Mouse (Mus musculus) ES-E14 (cell line): ENCODE results near the gene Dynll1. TPM values are rescaled to one million over a fixed set of nuclear protein-coding genes. Genes with fewer than 3 reads are reported as not detected.

Experiments used
- DNase-seq: peaks from one replicate; pipeline ENCODE4 v3.0.0-alpha.2; 2013; ENCODE audit warnings: low read depth, low spot score
- H3K27ac ChIP-seq: 2 replicates; pipeline ENCODE4 v1.5.1; 2012; ENCODE audit warnings: low read depth, mild to moderate bottlenecking, low read length, moderate library complexity, mixed read lengths; ENCODE audit not compliant: poor library complexity, insufficient read depth, severe bottlenecking
- H3K36me3 ChIP-seq: 2 replicates; pipeline ENCODE4 v1.6.1; 2012; ENCODE audit warnings: mild to moderate bottlenecking, low read length, moderate library complexity, mixed read lengths; ENCODE audit not compliant: control insufficient read depth, poor library complexity, insufficient read depth, severe bottlenecking
- H3K4me1 ChIP-seq, 2 experiments: fragments of 150-350 bp in 1 of 2; sonication (generic) in 1 of 2; 2 replicates each; pipeline ENCODE4 v1.6.1; 2012; ENCODE audit warnings: low read length in 2 of 2, mild to moderate bottlenecking in 1 of 2, mixed read lengths in 1 of 2; ENCODE audit not compliant: control insufficient read depth in 2 of 2, insufficient read depth in 2 of 2, poor library complexity in 1 of 2
- H3K4me3 ChIP-seq, 2 experiments: fragments of 150-350 bp in 1 of 2; sonication (generic) in 1 of 2; 2 replicates each; pipeline ENCODE4 v1.5.1; 2012; ENCODE audit warnings: low read length in 2 of 2, low read depth in 1 of 2, mild to moderate bottlenecking in 1 of 2, mixed read lengths in 1 of 2; ENCODE audit not compliant: insufficient read depth in 1 of 2, poor library complexity in 1 of 2, severe bottlenecking in 1 of 2
- H3K9ac ChIP-seq: 2 replicates; pipeline ENCODE4 v1.6.1; 2012; ENCODE audit warnings: low read depth, mild to moderate bottlenecking, low read length, mixed read lengths; ENCODE audit not compliant: poor library complexity, insufficient read depth, severe bottlenecking
- H3K9me3 ChIP-seq: fragments of 150-350 bp; sonication (generic); 2 replicates; pipeline ENCODE4 v1.6.1; 2012; ENCODE audit warnings: low read depth, mild to moderate bottlenecking, low read length; ENCODE audit not compliant: control insufficient read depth, insufficient read depth
- CHD2 ChIP-seq: IDR thresholded peaks from 2 replicates; pipeline ENCODE4 v1.6.1; 2014; ENCODE audit warnings: mild to moderate bottlenecking, low read depth, low read length, inconsistent platforms
- HCFC1 ChIP-seq: IDR thresholded peaks from 2 replicates; pipeline ENCODE4 v1.6.1; 2012; ENCODE audit warnings: low read length, inconsistent platforms, borderline replicate concordance; ENCODE audit not compliant: insufficient read depth
- MAFK ChIP-seq: IDR thresholded peaks from 2 replicates; pipeline ENCODE4 v1.6.1; 2014; ENCODE audit warnings: mild to moderate bottlenecking, low read depth, low read length, inconsistent platforms; ENCODE audit not compliant: insufficient read depth
- ZC3H11A ChIP-seq: IDR thresholded peaks from 2 replicates; pipeline ENCODE4 v1.6.1; 2012; ENCODE audit warnings: low read depth, mild to moderate bottlenecking, inconsistent platforms, low read length, borderline replicate concordance
- ZNF384 ChIP-seq: IDR thresholded peaks from 2 replicates; pipeline ENCODE4 v1.6.1; 2012; ENCODE audit warnings: low read depth, low read length, inconsistent platforms
- in situ Hi-C, 2 experiments: fragments of 600-800 bp; cut with MboI; formaldehyde crosslinking; loops; one replicate each; pipeline ENCODE4 v1.15.1; 2025; ENCODE audit warnings: low sequenced_read_pairs in 2 of 2, inconsistent platforms in 1 of 2; ENCODE audit not compliant: unreplicated experiment in 2 of 2
- total RNA-seq: library from RNA; depleted of rRNA; stranded (reverse); fragments of 300-350 nt; gene quantifications from 2 replicates; pipeline ENCODE4 v1.2.3, GENCODE M21; 2012

Gene Dynll1
- total RNA-seq, 1 experiment, result 753 TPM

DNA sequence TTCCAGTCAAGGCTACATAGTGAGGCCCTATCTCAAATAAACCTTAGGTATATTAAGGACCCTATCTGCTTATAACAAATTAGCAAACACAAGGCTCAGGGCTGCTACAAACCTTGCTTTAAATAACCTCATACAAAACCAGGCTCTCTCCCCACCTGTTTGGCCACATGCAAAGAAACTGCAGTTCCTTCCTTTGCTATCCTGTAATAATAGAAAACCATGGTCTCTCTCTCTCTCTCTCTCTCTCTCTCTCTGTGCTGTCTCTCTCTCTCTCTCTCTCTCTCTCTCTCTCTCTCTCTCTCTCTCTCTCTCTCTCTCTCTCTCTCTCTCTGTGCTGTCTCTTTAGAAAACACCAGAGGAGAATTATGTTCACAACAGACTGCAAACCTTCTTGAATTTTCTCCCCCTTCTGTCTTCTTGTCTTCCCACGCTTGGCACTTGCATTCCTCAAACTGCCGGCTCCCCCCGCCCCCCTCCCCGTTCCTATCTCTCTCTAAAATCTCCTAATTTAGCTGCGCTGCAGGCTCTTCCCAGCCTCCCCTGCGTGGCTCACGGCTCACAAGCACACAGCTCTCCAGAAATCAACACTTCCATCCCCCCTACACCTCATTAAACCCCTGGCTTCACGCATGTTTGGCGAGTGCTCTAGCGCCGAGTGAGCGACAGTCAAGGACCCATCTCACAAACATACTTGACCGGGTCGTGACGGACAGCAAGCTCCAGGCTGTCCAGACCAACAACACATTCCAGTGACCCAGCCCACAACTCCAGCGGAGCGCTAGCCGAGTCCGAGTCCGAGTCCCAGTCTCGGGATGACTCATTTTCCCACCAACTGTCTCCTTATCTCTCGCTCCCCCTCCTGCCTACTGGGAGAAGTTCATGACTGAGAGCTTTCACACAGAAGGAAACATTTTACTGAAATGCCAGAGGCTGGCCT is 18.5 kb upstream of the Dynll1 start:
- no peak overlapping the region for H3K27ac ChIP-seq
- in situ Hi-C loops, result no loop called here
- DNase-seq, result peak; percentile 51
- H3K36me3 ChIP-seq, result no peaks in the 10 kb centered on the region
- peak overlapping the region; percentile 10 to 52; a peak in 3 of 4 replicates for H3K4me3 ChIP-seq
- H3K4me1 ChIP-seq, result peaks cover 3 to 21% of the 10 kb centered on the region in 2 experiments; a peak in 3 of 4 replicates
- peak overlapping the region; percentile 56 for H3K9ac ChIP-seq
- H3K9me3 ChIP-seq, result no peaks in the 10 kb centered on the region
- TF ChIP-seq MAFK (no peak), HCFC1 (no peak), ZC3H11A (no peak), ZNF384 (no peak), CHD2 (no peak)

- H3K27ac ChIP-seq, result peak overlapping the region; percentile 65
- H3K36me3 ChIP-seq, result no peaks in the 10 kb centered on the region
- peaks cover 3 to 30% of the 10 kb centered on the region in 2 experiments; a peak in 3 of 4 replicates for H3K4me1 ChIP-seq
- no peaks in the 10 kb centered on the region for H3K9me3 ChIP-seq
- no peak overlapping the region for H3K9ac ChIP-seq
- in situ Hi-C loops, result no loop called here
- no peak overlapping the region for H3K4me3 ChIP-seq
- TF ChIP-seq ZNF384, result no peak
- TF ChIP-seq CHD2, result no peak
- TF ChIP-seq ZC3H11A, result no peak
- no peak for TF ChIP-seq MAFK
- no peak for TF ChIP-seq HCFC1
- peak; percentile 76 for DNase-seq
Measured at GRCm38 (mm10) chr5:115317645-115318328, 17.0 kb upstream of the Dynll1 start.

DNA sequence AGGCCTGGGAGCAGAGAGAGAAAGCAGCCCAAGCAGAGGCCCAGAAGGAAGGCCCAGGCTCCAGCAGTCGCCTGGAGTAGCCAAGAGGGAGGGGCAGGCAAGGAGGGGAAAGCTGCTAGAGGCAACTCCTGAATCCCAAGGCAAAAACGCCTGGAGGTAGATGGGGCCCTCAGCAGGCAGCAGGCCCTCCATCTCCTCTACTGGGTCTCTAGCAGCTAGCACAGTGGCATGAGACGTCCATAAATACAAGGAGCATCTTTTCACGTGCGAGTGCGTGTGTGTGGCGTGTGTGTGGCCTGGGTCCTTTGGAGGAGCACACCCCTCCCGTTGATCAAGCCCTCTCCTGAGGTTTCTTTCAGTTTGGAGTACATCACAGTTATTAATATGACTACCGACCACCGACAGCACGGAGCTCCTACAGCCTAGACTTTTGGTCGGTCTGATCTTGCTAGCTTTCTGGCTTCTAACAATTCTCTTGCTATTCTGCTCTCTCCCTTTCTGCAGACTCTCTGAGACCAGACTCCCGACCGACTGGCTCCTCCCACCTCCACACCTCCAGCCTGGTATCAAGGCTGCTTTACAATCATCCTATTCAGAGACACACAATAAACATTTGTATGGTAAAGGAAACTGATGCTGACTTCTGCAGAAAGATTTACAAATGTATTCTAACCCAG is 16.3 kb upstream of the Dynll1 start:
- no peak overlapping the region; a peak in 1 of 4 replicates for H3K4me3 ChIP-seq
- DNase-seq, result peak; percentile 31

DNA sequence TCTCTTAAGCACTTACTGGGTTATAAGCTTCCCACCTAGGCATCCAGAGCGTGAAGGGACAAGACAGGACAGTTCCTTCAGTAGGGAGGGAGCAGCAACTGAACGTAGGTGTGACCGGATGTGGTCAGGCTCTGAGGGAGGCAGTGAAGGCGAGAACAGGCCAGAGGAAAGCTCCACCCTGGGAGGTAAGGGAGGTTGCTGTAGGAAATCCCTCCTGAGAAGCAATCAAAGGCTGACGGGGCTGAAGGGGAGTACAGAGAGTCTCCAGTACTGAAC is 12.8 kb upstream of the Dynll1 start:
- Histone ChIP-seq H3K36me3 (no peaks in the 10 kb centered on the region), H3K9ac (no peak overlapping the region), H3K27ac (no peak overlapping the region; the same call in 1 of the 2 replicates), H3K4me1 (peaks cover 3 to 29% of the 10 kb centered on the region in 2 experiments; a peak in 3 of 4 replicates), H3K9me3 (no peaks in the 10 kb centered on the region), H3K4me3 (no peak overlapping the region)
- in situ Hi-C loops, result no loop called here
- TF ChIP-seq HCFC1, result no peak
- no peak for TF ChIP-seq MAFK
- no peak for TF ChIP-seq ZNF384
- no peak for TF ChIP-seq ZC3H11A
- no peak for TF ChIP-seq CHD2
- DNase-seq, result no peak

More for the DNA sequence above, 16.3 kb upstream of the Dynll1 start:
- no peaks in the 10 kb centered on the region for H3K36me3 ChIP-seq
- no peak for TF ChIP-seq HCFC1
- TF ChIP-seq ZNF384, result no peak
- no peak for TF ChIP-seq MAFK
- no peak for TF ChIP-seq CHD2
- no peak for TF ChIP-seq ZC3H11A
- H3K9me3 ChIP-seq, result no peaks in the 10 kb centered on the region
- H3K9ac ChIP-seq, result peak overlapping the region; percentile 1; the same call in 1 of the 2 replicates
- in situ Hi-C loops, result no loop called here
- H3K4me1 ChIP-seq, result peaks cover 3 to 34% of the 10 kb centered on the region in 2 experiments; a peak in 3 of 4 replicates
- peak overlapping the region; percentile 88; the same call in 1 of the 2 replicates for H3K27ac ChIP-seq
